Mouse (Mus musculus) neural tube, embryonic 13.5 days (tissue): Measurements from ENCODE around the gene Gm29427. TPM values are rescaled to one million over a fixed set of nuclear protein-coding genes. Genes with fewer than 3 reads are reported as not detected.
A peak's percentile ranks its signal among the peaks of the same experiment; 100 is the strongest.

Experiments used
- ATAC-seq: fragments of 200-750 bp; cut with Nextera tagmentation; 2 replicates; pipeline ENCODE4 v1.8.0; 2017; ENCODE audit warnings: low read depth, mild to moderate bottlenecking, moderate TSS enrichment, moderate library complexity
- H3K27ac ChIP-seq: fragments of 300-500 bp; sonication (generic); replicated peaks from 2 replicates; pipeline ENCODE4 v1.5.1; 2015; ENCODE audit warnings: moderate library complexity, mild to moderate bottlenecking, inconsistent platforms
- H3K27me3 ChIP-seq: fragments of 300-500 bp; sonication (generic); 2 replicates; pipeline ENCODE4 v1.6.1; 2015; ENCODE audit warnings: mild to moderate bottlenecking, inconsistent platforms
- H3K36me3 ChIP-seq: fragments of 300-500 bp; sonication (generic); 2 replicates; pipeline ENCODE4 v1.6.1; 2015; ENCODE audit warnings: mild to moderate bottlenecking, inconsistent platforms
- H3K4me1 ChIP-seq: fragments of 300-500 bp; sonication (generic); replicated peaks from 2 replicates; pipeline ENCODE4 v1.6.1; 2015; ENCODE audit warnings: inconsistent platforms
- H3K4me2 ChIP-seq: fragments of 300-500 bp; sonication (generic); 2 replicates; pipeline ENCODE4 v1.6.1; 2015; ENCODE audit warnings: inconsistent platforms, mild to moderate bottlenecking, moderate library complexity
- H3K4me3 ChIP-seq: fragments of 300-500 bp; sonication (generic); 2 replicates; pipeline ENCODE4 v1.5.1; 2015; ENCODE audit warnings: mild to moderate bottlenecking, inconsistent platforms
- H3K9ac ChIP-seq: fragments of 300-500 bp; sonication (generic); 2 replicates; pipeline ENCODE4 v1.6.1; 2015; ENCODE audit warnings: moderate library complexity, mild to moderate bottlenecking, inconsistent platforms
- H3K9me3 ChIP-seq: fragments of 300-500 bp; sonication (generic); 2 replicates; pipeline ENCODE4 v1.6.1; 2016; ENCODE audit warnings: inconsistent platforms
- WGBS: fragments of 180-500 bp; shearing (Covaris S2); methylation state at CpG from one replicate; pipeline ENCODE4 v1.1.7; 2015; 5-methylcytosine and 5-hydroxymethylcytosine counted together
- polyA plus RNA-seq: library from polyadenylated mRNA; unstranded; fragments of >200 nt; fragmentation: Nextera tagmentation; extraction: Ambion mirVana; gene quantifications from 2 replicates; pipeline ENCODE4 v1.2.1, GENCODE M21; 2015

Gm29427 gene
- polyA plus RNA-seq = not detected in 2 replicates

DNA sequence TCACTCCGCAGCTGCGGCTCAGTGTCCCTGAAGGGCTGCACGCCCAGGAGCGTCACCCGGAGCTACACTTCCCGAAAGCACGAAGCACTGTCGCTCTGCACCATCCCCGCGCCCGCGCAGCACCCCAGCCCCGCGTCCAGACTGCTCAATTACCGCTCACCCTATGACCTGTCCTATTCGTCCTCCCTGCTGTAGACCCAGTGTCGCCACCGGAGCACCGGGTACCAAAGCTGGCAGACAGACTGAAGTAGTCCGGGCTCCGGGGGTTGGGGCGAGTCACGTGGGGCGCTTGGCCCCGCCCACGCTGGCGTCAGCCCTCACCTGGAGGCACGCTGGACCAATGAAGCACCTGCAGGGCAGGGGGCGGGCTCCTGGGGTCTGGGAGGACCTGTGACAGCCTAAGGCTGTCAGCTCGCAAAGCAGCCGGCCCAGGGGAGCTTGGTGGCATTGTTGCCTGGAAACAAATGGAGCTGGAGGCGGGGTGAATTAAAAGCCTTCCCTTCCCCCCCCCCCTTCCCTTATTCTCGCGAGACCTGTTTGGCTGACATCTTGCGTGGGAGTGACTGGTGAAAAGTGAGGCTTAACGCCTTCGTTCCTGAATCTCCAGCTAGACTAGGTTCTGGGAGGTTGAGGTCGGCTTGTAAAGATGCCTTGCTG, at the start of gene Gm29427:
Gene Gm29427, minus strand, starts transcription at position 239 of the 657 bp plus-strand sequence.
- Histone ChIP-seq H3K27ac (peak within 1 kb of the TSS; percentile 92), H3K27me3 (no peaks in the 10 kb centered on the region), H3K4me1 (peaks cover 39% of the 10 kb centered on the region), H3K36me3 (peaks cover 28% of the 10 kb centered on the region), H3K9me3 (no peaks in the 10 kb centered on the region), H3K4me2 (peak within 1 kb of the TSS; percentile 99), H3K4me3 (peak within 1 kb of the TSS; percentile 71), H3K9ac (peak within 1 kb of the TSS; percentile 88)
- under 1% methylated on average over 37 of the region's 38 CpGs for WGBS
- ATAC-seq = peak; percentile 97

DNA sequence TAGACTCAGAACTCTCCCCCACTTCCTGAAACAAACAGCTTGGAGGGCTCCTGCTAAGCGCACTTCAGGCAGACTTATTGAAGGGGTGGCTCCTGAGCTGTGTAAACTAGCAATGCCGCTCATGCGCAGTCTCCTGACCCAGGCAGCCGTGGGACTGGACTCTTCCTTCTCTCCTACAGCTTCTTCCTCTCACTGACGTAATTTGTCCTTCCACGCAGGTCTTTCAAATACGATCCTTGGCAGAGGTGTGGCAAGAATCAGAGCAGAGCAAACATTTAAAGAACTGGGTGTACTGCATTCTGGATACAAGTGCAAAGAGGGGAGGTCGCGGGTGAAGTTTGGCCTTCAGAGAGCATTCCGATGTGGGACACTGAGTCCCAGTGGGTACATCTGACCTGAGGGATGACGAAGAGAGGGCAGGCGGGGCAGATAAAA, 48.4 kb upstream of the Gm29427 start:
- ATAC-seq = no peak
- Histone ChIP-seq H3K4me1 (no peaks in the 10 kb centered on the region), H3K36me3 (no peaks in the 10 kb centered on the region), H3K27ac (no peak overlapping the region), H3K4me2 (no peak overlapping the region), H3K9me3 (no peaks in the 10 kb centered on the region), H3K9ac (no peak overlapping the region), H3K27me3 (no peaks in the 10 kb centered on the region), H3K4me3 (no peak overlapping the region)
- WGBS = 85% methylated on average over 12 of the region's 12 CpGs

DNA sequence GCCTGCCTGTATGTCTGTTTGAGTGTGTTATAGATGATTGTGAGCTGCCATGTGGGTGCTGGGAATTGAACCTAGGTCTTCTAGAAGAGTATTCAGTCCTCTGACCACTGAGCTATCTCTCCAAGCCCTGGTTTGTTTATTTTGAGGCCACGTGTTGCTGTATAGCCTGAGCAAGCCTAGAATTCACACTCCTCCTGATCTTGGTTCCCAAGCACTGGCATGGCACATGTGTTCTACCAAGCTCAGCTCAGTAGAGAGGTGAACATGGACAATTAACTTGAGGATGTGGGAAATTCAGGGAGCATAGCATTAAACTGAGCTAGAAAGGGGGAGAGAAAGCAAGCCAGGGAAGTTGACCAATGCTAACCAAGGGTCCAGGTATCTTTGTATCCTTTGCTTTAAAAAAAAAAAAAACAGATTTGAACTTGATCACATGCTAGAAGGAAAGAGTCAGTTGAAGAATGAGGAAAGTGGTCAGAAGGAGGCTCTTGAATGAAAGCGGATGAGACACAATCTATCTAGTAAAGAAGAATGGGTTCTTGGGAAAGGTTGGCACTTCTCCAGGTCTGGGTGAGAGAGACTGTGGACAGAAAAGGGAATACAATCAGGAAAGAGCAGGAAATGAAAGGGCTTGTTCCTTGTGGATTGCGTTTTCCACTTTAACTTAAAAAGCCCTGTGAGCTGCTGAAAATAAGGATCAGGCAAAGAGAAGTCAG, 46.6 kb upstream of the Gm29427 start:
- WGBS = 86% methylated on average over 3 of the region's 3 CpGs
- Histone ChIP-seq H3K9ac (no peak overlapping the region), H3K9me3 (no peaks in the 10 kb centered on the region), H3K4me1 (no peaks in the 10 kb centered on the region), H3K36me3 (no peaks in the 10 kb centered on the region), H3K4me3 (no peak overlapping the region), H3K27ac (no peak overlapping the region), H3K4me2 (no peak overlapping the region), H3K27me3 (no peaks in the 10 kb centered on the region)
- no peak for ATAC-seq

DNA sequence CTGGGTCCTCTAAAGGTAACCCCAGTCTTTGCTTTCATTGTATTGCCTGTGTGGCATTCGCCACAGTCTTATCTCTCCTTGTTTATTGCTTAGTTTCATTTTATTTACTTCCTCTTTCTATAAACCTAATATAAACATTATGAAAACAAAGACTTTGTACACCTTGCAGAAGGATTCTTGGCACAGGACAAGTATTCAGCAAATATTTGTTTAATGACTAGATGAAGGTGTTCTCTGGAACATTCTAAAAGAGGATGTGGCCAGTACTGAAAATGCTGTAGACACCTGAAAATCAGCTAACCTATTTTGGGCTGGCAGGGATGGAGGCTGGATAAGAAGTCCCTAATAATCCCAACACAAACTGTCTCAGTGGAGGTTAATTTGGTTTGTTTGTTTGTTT, 46.0 kb upstream of the Gm29427 start:
- Histone ChIP-seq H3K4me3 (no peak overlapping the region), H3K27ac (no peak overlapping the region), H3K27me3 (no peaks in the 10 kb centered on the region), H3K4me2 (no peak overlapping the region), H3K9me3 (no peaks in the 10 kb centered on the region), H3K36me3 (no peaks in the 10 kb centered on the region), H3K9ac (no peak overlapping the region), H3K4me1 (no peaks in the 10 kb centered on the region)
- 87% methylated on average over 1 of the region's 1 CpGs for WGBS
- no peak for ATAC-seq

DNA sequence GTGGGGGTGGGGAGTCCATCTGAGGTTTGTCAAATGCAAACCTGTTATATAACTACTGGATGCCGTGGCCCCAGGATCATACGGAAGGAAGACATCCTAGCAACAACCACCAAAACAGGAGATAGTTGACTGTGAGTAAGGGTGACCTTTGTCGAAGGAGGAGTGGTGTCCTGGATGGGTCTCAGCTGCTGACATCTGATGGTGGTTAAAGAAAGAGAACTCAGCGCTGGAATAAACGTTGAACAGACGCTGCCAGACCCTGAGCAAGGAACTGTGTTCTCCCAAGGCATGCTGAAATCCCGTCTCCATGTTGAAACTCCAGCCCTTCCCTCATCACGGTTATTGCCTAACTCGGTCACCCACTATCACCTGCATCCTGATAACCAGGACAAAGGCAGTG, 44.1 kb upstream of the Gm29427 start:
- no peak for ATAC-seq
- WGBS = 86% methylated on average over 9 of the region's 9 CpGs
- H3K9ac ChIP-seq = no peak overlapping the region
- no peaks in the 10 kb centered on the region for H3K9me3 ChIP-seq
- no peak overlapping the region for H3K4me3 ChIP-seq
- no peak overlapping the region for H3K27ac ChIP-seq
- no peaks in the 10 kb centered on the region for H3K36me3 ChIP-seq
- H3K4me1 ChIP-seq = no peaks in the 10 kb centered on the region
- H3K27me3 ChIP-seq = no peaks in the 10 kb centered on the region
- no peak overlapping the region for H3K4me2 ChIP-seq

DNA sequence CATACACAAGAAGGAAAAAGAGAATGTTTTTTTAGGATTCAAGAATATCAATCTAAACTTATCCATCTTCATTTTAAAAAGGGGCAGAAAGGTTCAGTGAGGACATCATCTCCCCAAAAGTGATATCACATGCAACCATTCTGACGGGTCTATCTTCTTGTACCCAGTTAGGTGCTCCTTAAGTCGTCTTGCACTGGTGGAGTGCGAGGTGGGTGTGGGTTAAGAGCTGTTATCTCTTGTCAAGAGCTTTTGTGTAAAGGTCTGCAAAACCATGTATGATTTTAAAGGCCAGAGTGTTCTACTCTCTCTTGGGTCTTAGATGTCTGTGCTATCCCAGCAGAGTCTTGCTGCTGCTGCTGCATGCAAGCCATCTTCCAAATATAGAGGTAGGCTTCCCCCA, 31.2 kb upstream of the Gm29427 start:
- Histone ChIP-seq H3K9me3 (no peaks in the 10 kb centered on the region), H3K36me3 (no peaks in the 10 kb centered on the region), H3K27me3 (no peaks in the 10 kb centered on the region), H3K27ac (no peak overlapping the region), H3K9ac (no peak overlapping the region), H3K4me1 (no peaks in the 10 kb centered on the region), H3K4me2 (no peak overlapping the region), H3K4me3 (no peak overlapping the region)
- no peak for ATAC-seq
- 88% methylated on average over 3 of the region's 3 CpGs for WGBS

DNA sequence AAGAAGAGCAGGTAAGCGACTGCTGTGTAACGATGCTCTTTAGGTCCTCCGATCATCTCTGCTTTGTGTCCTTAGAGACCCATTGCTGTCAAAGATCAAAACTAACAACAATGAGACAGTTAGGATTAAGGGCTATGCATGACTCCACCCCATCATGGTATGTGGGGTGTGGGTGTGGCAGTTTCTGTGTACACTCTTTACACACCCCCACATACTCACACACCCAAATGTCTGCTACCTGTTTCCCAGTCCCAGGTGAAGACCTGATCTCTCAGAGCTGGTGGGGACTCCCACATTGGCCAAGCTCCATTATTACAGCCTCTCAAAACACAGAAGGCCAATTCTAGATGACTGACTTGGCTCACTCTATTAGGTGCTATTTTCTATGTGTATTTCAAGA, 30.0 kb upstream of the Gm29427 start:
- H3K36me3 ChIP-seq = no peaks in the 10 kb centered on the region
- H3K9me3 ChIP-seq = no peaks in the 10 kb centered on the region
- ATAC-seq = no peak
- H3K4me2 ChIP-seq = no peak overlapping the region
- H3K9ac ChIP-seq = no peak overlapping the region
- H3K4me1 ChIP-seq = no peaks in the 10 kb centered on the region
- 97% methylated on average over 3 of the region's 3 CpGs for WGBS
- H3K27ac ChIP-seq = no peak overlapping the region
- H3K27me3 ChIP-seq = no peaks in the 10 kb centered on the region
- H3K4me3 ChIP-seq = no peak overlapping the region

DNA sequence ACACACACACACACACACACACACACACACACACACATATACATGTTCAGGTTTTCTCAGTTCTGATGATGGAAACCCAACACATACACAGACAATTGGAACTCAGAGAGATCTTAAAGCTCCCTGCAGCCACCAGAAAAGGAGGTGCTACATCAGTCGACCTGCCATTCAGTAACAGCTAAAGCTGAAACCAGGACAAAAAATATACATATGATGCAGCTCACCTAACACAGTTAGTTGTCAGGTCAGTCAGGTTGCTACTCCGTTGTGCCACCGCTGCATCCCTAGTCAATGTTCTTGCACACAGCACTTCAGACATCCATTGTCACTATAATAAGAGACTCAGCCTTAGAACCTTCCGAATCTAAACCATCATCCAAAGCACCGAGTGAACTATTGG, 29.4 kb upstream of the Gm29427 start:
- Histone ChIP-seq H3K4me1 (no peaks in the 10 kb centered on the region), H3K36me3 (no peaks in the 10 kb centered on the region), H3K27ac (no peak overlapping the region), H3K27me3 (no peaks in the 10 kb centered on the region), H3K4me3 (no peak overlapping the region), H3K9me3 (no peaks in the 10 kb centered on the region), H3K4me2 (no peak overlapping the region), H3K9ac (no peak overlapping the region)
- no peak for ATAC-seq
- WGBS = 82% methylated on average over 5 of the region's 5 CpGs

DNA sequence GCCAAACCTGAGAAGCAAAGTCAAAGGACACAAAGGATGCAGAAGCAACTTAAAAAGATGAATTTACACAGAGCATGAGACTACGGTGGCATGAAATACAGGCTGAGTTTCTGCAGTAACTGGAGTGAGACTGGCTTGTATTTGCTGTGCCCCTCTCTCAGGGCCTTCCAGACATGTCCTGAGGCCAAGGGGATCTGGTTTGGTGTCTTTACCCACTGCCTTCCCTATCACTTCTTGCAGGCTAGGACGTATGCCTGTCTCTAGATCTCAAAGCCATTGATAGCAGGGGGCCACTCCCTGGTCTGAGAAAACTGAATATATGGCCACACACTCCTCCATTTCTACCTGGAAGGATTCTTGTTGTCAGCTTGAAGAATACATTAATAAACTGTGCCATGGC, 28.6 kb upstream of the Gm29427 start:
- H3K36me3 ChIP-seq = no peaks in the 10 kb centered on the region
- H3K4me1 ChIP-seq = no peaks in the 10 kb centered on the region
- no peak overlapping the region for H3K4me3 ChIP-seq
- H3K9ac ChIP-seq = no peak overlapping the region
- no peak overlapping the region for H3K27ac ChIP-seq
- no peak for ATAC-seq
- H3K9me3 ChIP-seq = no peaks in the 10 kb centered on the region
- 86% methylated on average over 2 of the region's 2 CpGs for WGBS
- H3K4me2 ChIP-seq = no peak overlapping the region
- H3K27me3 ChIP-seq = no peaks in the 10 kb centered on the region

DNA sequence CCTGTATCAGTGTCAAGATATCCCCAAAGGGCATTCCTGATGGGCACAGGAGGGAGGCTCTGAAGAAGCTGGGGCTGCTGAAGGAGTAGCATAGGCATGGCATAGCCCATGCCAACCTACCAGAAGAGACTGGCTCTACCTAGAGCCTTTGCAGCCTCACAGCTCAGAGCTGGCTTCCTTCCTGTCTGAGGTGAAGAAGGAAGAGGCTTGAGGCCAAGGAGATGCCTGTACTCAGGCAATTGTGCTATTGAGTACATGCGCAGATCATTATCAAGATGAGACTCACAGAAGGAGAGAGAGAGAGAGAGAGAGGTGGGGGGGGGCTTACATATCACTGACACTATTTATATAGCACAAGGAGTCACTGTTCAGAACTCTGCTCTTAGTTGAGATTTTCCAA, 28.2 kb upstream of the Gm29427 start:
- no peak for ATAC-seq
- no peaks in the 10 kb centered on the region for H3K9me3 ChIP-seq
- H3K36me3 ChIP-seq = no peaks in the 10 kb centered on the region
- no peaks in the 10 kb centered on the region for H3K27me3 ChIP-seq
- H3K4me3 ChIP-seq = no peak overlapping the region
- 100% methylated on average over 1 of the region's 1 CpGs for WGBS
- H3K9ac ChIP-seq = no peak overlapping the region
- no peak overlapping the region for H3K27ac ChIP-seq
- no peaks in the 10 kb centered on the region for H3K4me1 ChIP-seq
- H3K4me2 ChIP-seq = no peak overlapping the region

DNA sequence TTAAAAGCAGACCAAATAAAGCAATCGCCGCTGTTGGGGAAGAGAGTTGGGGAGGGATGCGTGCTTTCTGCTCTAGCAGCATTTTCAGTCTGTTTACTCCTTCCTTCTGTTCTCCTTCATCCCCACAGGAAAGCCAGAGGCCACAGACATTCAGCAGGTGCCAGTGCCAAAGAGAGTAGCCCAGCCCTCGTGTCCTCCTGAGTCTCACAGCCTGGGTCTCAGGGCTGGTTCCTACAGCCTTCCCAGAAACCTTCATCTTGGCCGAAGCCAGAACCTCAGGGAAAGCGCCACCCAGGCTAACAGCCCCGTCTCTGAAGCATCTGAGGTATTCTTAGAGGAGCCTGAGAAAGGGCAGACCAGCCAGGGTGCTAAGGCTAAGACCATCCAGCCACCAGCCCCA, 26.6 kb upstream of the Gm29427 start:
- Histone ChIP-seq H3K36me3 (no peaks in the 10 kb centered on the region), H3K9me3 (no peaks in the 10 kb centered on the region), H3K4me2 (no peak overlapping the region), H3K4me1 (no peaks in the 10 kb centered on the region), H3K9ac (no peak overlapping the region), H3K27me3 (no peaks in the 10 kb centered on the region), H3K27ac (no peak overlapping the region), H3K4me3 (no peak overlapping the region)
- ATAC-seq = no peak
- 88% methylated on average over 7 of the region's 7 CpGs for WGBS

DNA sequence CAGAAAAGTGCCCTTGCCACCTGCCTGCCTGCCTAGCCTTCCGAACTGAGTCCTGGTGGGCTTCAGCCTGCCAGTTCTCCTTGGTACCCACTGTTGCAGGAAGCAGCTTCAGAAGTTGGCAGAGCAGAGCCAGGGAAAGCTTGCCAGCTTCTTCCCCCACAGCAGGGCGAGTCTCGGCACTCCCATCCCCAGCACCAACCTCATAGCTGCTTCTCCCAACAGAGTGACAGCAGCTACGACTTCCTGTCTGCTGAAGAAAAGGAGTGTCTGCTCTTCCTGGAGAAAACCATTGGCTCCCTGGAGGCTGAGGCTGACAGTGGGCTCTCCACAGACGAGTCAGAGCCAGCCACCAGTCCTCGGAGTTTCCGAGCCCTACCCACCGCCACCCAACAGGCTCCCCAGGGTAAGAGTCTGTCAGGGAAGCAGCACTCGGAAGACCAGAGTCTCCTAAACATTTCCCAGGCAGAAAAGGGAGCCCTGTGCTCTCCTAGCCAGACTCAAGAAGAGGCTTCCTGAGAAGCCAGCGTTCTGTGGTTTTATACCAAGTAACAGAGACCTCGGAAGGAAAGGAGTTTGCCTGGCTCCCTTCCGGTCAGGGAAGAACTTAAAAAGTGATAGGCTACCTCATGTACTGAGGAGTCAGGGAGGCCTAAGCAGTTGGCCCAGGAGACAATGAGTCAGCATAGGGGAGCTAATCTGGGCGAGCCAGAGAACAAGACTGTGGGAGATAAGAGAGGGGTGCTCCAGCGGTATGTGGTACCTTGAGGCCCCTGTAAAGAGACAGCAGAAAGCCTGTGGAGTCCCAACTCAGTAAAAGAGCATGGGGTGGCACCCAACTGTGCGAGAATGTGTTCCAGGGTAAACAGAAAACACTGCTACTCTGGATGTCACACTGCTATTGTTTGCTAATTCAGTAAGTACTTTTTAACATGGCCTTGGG, 25.5 kb upstream of the Gm29427 start:
- Histone ChIP-seq H3K27ac (no peak overlapping the region), H3K9ac (no peak overlapping the region), H3K27me3 (no peaks in the 10 kb centered on the region), H3K4me2 (no peak overlapping the region), H3K36me3 (no peaks in the 10 kb centered on the region), H3K4me1 (no peaks in the 10 kb centered on the region), H3K4me3 (no peak overlapping the region), H3K9me3 (no peaks in the 10 kb centered on the region)
- ATAC-seq = no peak
- WGBS = 68% methylated on average over 15 of the region's 15 CpGs
